Mouse (Mus musculus): ENCODE measurements around the gene Aars2. TPM values are rescaled to one million over a fixed set of nuclear protein-coding genes. Genes with fewer than 3 reads are reported as not detected.
A peak's percentile ranks its signal among the peaks of the same experiment; 100 is the strongest.

Aars2 gene
- polyA plus RNA-seq, 1 experiment from 2014 or later: 5.9 TPM

DNA sequence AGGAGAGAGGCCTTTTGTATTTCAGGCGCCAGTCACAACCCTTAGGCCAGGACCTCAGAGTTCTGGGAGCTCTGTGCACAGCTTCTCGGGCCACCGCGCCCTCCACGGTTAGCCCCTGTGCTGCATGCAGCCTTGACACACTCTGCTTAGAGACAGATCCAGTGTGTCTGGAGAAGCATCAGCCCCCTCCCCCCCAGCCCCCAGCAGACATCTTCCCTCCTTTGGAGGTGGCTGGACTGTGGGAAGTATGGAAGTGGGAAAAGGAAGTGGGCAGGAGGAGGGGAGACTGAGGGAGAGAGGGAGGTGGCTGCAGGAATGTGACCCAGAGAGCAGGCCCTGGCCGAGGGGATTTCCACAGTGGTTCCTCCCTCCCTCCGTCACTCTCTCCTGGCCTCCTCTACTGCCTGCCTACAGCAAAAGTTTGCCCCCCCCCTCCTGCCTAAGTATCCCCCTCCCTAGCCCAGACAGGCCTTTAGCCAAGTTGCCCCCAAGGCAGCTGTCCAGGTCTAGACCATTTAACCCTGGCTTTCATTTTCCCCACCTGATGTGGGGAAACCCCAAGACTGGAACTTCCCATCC is 50.7 kb downstream of the Aars2 start:
- Histone ChIP-seq H3K4me1 (ENCODE audit: insufficient read depth, low read depth, low read length) (peaks cover 9% of the 10 kb centered on the region), H3K4me3 (ENCODE audit: low read depth, low read length) (no peak overlapping the region), H3K27me3 (replicated peaks; ENCODE audit: insufficient read depth, low read length) (no peaks in the 10 kb centered on the region), H3K27ac (ENCODE audit: low read length) (no peak overlapping the region), H3K36me3 (ENCODE audit: insufficient read depth, low read length) (no peaks in the 10 kb centered on the region), H3K9me3 (ENCODE audit: low read length) (no peaks in the 10 kb centered on the region), H3K9ac (replicated peaks; ENCODE audit: low read depth) (no peak overlapping the region), H3K4me2 (replicated peaks; ENCODE audit: low read depth, low read length) (no peak overlapping the region; the same call in 1 of the 2 replicates)
- WGBS: 58% methylated on average over 6 of the region's 7 CpGs
- no peak for ATAC-seq
- DNase-seq (ENCODE audit: low spot score): no peak
- no peak for TF ChIP-seq EP300 (IDR thresholded peaks at IDR 0.05)
- TF ChIP-seq CTCF (IDR thresholded peaks at IDR 0.05): no peak

DNA sequence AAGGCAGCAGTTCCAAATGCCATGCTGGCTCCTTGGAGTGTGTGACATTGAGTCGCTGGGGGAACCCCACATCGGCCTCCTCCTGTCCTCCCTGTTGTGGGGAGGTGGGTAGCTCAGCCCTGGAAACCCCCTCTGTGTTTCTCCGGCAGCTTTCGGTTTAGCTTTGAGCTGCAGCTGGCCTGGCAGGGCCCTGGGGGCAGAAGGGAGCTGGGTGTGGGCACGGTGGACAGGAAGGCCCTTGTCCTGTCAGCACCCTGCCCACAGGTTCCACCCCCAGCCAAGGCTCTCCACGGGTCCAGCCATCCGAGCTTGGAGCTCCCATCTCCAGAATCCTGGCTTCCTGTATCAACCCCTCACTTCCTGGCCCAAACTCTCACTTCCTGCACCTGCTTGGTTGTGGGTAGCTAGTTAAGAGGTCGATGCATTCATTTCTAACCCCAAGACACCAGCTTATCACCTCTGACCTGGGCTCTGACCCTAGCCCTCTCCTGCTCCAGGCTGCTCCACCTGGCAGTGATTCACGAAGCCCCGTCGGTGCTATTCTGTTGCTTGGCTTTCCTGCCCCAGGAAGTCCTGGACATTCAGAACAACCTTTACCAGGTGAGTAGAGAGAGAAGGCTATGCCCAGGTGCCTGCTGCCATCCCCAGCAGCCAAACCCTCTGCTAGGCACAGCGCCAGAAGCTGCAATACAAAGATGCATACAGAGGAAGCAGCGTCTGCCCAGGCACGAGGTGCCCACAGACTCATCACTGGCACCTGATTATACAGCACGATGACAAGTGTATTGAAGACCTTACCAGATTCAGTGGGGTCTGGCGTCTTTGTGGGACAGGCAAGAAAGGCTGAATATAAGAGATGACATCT is 51.6 kb downstream of the Aars2 start:
- no peak for ATAC-seq
- H3K9me3 ChIP-seq (ENCODE audit: low read length): no peaks in the 10 kb centered on the region
- no peak overlapping the region for H3K27ac ChIP-seq (ENCODE audit: low read length)
- H3K4me3 ChIP-seq (ENCODE audit: low read depth, low read length): no peak overlapping the region
- no peaks in the 10 kb centered on the region for H3K36me3 ChIP-seq (ENCODE audit: insufficient read depth, low read length)
- peaks cover 9% of the 10 kb centered on the region for H3K4me1 ChIP-seq (ENCODE audit: insufficient read depth, low read depth, low read length)
- H3K4me2 ChIP-seq (replicated peaks; ENCODE audit: low read depth, low read length): no peak overlapping the region
- no peaks in the 10 kb centered on the region for H3K27me3 ChIP-seq (replicated peaks; ENCODE audit: insufficient read depth, low read length)
- TF ChIP-seq EP300 (IDR thresholded peaks at IDR 0.05) (no peak), CTCF (IDR thresholded peaks at IDR 0.05) (no peak)
- no peak overlapping the region for H3K9ac ChIP-seq (replicated peaks; ENCODE audit: low read depth)
- DNase-seq (ENCODE audit: low spot score): no peak
- 56% methylated on average over 16 of the region's 16 CpGs for WGBS

DNA sequence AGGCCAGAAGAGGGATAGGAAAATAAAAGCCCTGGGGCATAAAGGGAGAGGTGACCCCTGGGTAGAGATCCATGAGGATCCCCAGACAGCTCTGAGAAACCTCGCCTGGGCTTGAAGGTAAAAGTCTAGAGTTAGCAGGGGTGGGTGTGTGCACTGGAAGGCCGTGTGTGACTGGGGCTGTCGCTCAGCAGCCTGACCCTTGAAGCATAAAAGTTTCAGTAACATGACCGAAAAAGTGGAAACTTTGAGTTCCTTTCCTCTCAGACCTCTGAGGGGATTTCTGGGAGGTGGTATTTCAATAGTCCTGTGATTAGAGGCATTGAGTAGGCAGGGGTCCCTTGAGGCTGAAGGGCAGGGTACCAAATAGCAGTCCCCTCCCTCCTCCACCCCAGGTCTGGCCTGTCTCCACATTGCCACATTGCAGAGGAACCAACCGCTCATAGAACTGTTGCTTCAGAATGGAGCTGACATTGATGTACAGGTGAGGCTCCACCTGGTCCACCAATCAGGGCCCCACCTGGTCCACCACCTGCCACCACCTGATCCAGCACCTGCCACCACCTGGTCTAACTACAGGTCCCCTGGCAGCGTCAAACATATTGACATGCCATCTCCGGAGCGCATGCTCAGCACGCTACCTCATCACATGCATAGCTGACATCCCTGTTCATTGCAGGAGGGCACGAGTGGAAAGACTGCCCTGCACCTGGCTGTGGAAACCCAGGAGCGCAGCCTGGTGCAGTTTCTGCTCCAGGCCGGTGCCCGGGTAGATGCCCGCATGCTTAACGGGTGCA is 53.3 kb downstream of the Aars2 start:
- no peaks in the 10 kb centered on the region for H3K27me3 ChIP-seq (replicated peaks; ENCODE audit: insufficient read depth, low read length)
- peaks cover 15% of the 10 kb centered on the region for H3K4me1 ChIP-seq (ENCODE audit: insufficient read depth, low read depth, low read length)
- ATAC-seq (no peak), DNase-seq (ENCODE audit: low spot score) (no peak)
- H3K36me3 ChIP-seq (ENCODE audit: insufficient read depth, low read length): no peaks in the 10 kb centered on the region
- H3K27ac ChIP-seq (ENCODE audit: low read length): no peak overlapping the region
- no peaks in the 10 kb centered on the region for H3K9me3 ChIP-seq (ENCODE audit: low read length)
- H3K4me3 ChIP-seq (ENCODE audit: low read depth, low read length): no peak overlapping the region
- no peak overlapping the region for H3K4me2 ChIP-seq (replicated peaks; ENCODE audit: low read depth, low read length)
- WGBS: 82% methylated on average over 15 of the region's 15 CpGs
- H3K9ac ChIP-seq (replicated peaks; ENCODE audit: low read depth): no peak overlapping the region
- TF ChIP-seq CTCF (IDR thresholded peaks at IDR 0.05): no peak
- no peak for TF ChIP-seq EP300 (IDR thresholded peaks at IDR 0.05)

DNA sequence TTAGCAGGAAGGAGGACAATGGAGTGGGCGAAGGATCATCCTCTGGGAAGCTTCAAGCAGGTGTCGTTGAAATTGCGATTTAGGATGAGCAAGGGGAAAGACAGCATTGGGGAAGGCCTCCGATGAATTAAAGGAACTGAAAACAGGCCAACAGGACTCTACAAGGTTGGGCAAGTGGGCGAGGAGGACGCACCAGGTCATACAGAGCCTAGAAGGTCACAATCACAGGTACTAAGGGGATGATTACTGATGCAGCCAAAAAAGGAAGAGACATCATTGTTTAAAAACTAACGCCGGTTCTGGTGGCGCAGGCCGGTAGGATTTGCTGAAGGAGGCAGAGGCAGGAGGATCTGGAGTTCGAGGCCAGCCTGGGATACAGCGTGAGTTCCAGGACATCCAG is 56.6 kb downstream of the Aars2 start:
- DNase-seq (ENCODE audit: low spot score): no peak
- Histone ChIP-seq H3K27ac (ENCODE audit: low read length) (no peak overlapping the region), H3K4me2 (replicated peaks; ENCODE audit: low read depth, low read length) (no peak overlapping the region), H3K36me3 (ENCODE audit: insufficient read depth, low read length) (peaks cover 13% of the 10 kb centered on the region), H3K4me3 (ENCODE audit: low read depth, low read length) (no peak overlapping the region), H3K9me3 (ENCODE audit: low read length) (no peaks in the 10 kb centered on the region), H3K9ac (replicated peaks; ENCODE audit: low read depth) (no peak overlapping the region), H3K27me3 (replicated peaks; ENCODE audit: insufficient read depth, low read length) (no peaks in the 10 kb centered on the region), H3K4me1 (ENCODE audit: insufficient read depth, low read depth, low read length) (peaks cover 8% of the 10 kb centered on the region; the same call in 1 of the 2 replicates)
- WGBS: 72% methylated on average over 12 of the region's 12 CpGs
- ATAC-seq: no peak
- no peak for TF ChIP-seq EP300 (IDR thresholded peaks at IDR 0.05)
- no peak for TF ChIP-seq CTCF (IDR thresholded peaks at IDR 0.05)

DNA sequence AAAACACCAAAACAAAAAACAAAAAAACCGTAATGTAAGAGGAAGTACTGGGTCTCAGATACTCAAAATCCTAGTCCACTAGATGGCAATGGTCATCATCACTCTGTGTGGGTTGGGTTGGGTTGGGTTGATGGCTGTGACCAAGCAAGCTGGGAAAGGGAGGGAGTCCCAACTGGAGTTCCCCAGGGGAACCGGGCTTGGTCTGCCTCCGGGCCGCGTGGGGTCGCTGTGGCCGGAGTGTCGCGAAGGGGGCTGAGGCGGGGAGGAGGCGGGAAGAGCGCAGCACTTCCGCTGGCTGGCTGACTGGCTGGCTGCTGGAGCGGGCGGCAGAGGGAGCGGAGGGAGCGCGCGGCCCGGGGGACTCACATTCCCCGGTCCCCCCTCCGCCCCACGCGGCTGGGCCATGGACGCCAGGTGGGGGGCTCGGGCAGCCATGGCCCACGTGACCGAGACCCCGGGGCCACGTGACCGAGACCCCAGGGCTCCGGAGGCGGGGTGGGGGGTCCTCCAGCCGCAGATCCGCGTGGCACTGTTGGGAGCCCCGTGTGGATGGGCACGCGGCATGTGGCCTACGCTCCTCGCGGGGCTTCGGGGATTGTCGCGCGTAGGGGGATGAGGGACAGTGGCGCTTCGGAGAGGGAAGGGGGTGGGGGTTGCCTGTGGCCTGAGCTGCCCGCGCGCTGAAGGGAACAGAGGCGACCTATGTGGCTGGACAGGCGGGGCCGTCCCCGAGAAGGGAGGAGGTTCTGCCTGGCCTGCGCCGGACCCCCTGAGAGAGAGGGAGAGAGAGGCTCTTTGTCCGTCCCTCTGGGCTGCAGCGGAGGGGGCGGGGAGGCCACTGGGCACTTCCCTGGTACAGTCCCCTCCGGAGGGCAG is 57.3 kb downstream of the Aars2 start, which contains the start of gene Slc35b2:
TSS of gene Slc35b2 (plus strand) at position 220 of the 876 bp plus-strand sequence.
- TF ChIP-seq EP300 (IDR thresholded peaks at IDR 0.05): no peak
- peak; percentile 95 for TF ChIP-seq CTCF (IDR thresholded peaks at IDR 0.05)
- Histone ChIP-seq H3K4me1 (ENCODE audit: insufficient read depth, low read depth, low read length) (peaks cover 8% of the 10 kb centered on the region; the same call in 1 of the 2 replicates), H3K9me3 (ENCODE audit: low read length) (no peaks in the 10 kb centered on the region), H3K4me2 (replicated peaks; ENCODE audit: low read depth, low read length) (peak within 1 kb of the TSS; percentile 99), H3K27me3 (replicated peaks; ENCODE audit: insufficient read depth, low read length) (no peaks in the 10 kb centered on the region), H3K27ac (ENCODE audit: low read length) (peak within 1 kb of the TSS; percentile 76), H3K4me3 (ENCODE audit: low read depth, low read length) (peak within 1 kb of the TSS; percentile 82), H3K36me3 (ENCODE audit: insufficient read depth, low read length) (peaks cover 20% of the 10 kb centered on the region), H3K9ac (replicated peaks; ENCODE audit: low read depth) (peak within 1 kb of the TSS; percentile 86)
- peak; percentile 96 for ATAC-seq
- peak; percentile 97 for DNase-seq (ENCODE audit: low spot score)
- WGBS: under 1% methylated on average over 52 of the region's 61 CpGs
